Mouse (Mus musculus): Measurements from ENCODE around the gene Dlgap5.

DNA sequence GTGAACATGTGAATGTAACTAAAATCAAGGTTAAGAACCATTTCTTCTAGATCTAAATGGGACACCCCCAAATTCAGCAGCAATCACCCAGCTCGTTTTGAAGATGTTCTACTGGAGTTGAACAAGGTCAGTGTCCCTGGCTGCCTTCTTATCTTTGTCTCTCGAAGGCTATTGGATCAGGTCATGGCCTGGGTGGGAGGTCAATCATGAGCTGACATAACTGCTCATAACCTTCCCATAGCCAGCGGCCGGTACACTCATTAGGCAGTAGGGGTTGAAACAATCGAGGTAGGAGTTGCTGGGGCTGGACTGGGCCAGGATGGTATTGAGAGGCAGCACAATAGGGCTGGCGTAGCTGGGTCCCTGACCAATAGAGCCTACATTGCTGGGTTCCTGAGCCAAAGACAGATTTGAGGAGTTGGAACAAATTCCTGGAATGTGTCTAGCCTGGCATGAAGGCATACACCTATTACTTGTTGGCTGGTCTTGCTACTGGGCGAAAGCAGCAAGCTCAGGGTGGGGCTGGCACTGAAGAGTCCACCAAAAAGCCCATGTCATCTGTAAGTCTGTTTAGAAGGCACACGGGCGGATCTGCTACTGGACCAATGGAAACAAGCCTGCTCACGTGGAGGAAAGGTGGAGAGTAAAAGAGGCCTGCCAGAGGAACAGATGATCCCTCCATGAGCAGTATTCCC is 77.8 kb downstream of the Dlgap5 start:
- TF ChIP-seq CTCF (IDR thresholded peaks at IDR 0.05; ENCODE audit: control insufficient read depth, insufficient read depth, low read length) (no peak), POLR2A (IDR thresholded peaks at IDR 0.05; ENCODE audit: borderline replicate concordance, control insufficient read depth, low read depth, low read length) (no peak)

All from bone marrow, adult 2 months (tissue).